Mouse (Mus musculus) limb, embryonic 11.5 days (tissue): ENCODE results near the gene Psd. TPM values are rescaled to one million over a fixed set of nuclear protein-coding genes. Genes with fewer than 3 reads are reported as not detected.

Experiments
- ATAC-seq: fragments of 200-750 bp; cut with Nextera tagmentation; 2 replicates; pipeline ENCODE4 v1.8.0; 2017; ENCODE audit warnings: low read depth; ENCODE audit not compliant: insufficient number of reproducible peaks, low FRiP score, low TSS enrichment
- DNase-seq: peaks from one replicate; pipeline ENCODE4 v3.0.0-alpha.2; 2015; ENCODE audit warnings: low spot score
- H3K27ac ChIP-seq: fragments of 300-500 bp; sonication (generic); replicated peaks from 2 replicates; pipeline ENCODE4 v1.5.1; 2014; ENCODE audit warnings: low read depth, mild to moderate bottlenecking, low read length
- H3K27me3 ChIP-seq: fragments of 300-500 bp; sonication (generic); 2 replicates; pipeline ENCODE4 v1.6.1; 2014; ENCODE audit warnings: mild to moderate bottlenecking, low read length, mixed read lengths; ENCODE audit not compliant: control insufficient read depth, insufficient read depth
- H3K36me3 ChIP-seq: fragments of 300-500 bp; sonication (generic); 2 replicates; pipeline ENCODE4 v1.6.1; 2014; ENCODE audit warnings: mild to moderate bottlenecking, low read length, moderate library complexity, mixed read lengths; ENCODE audit not compliant: control insufficient read depth, insufficient read depth
- H3K4me1 ChIP-seq: fragments of 300-500 bp; sonication (generic); 2 replicates; pipeline ENCODE4 v1.6.1; 2014; ENCODE audit warnings: low read length, mixed read lengths; ENCODE audit not compliant: control insufficient read depth, insufficient read depth
- H3K4me2 ChIP-seq: fragments of 300-500 bp; sonication (generic); 2 replicates; pipeline ENCODE4 v1.6.1; 2014; ENCODE audit warnings: low read depth, mild to moderate bottlenecking, moderate library complexity; ENCODE audit not compliant: severe bottlenecking
- H3K4me3 ChIP-seq: fragments of 300-500 bp; sonication (generic); 2 replicates; pipeline ENCODE4 v1.5.1; 2014; ENCODE audit warnings: low read depth, low read length
- H3K9ac ChIP-seq: fragments of 300-500 bp; sonication (generic); 2 replicates; pipeline ENCODE4 v1.6.1; 2014; ENCODE audit warnings: mild to moderate bottlenecking, low read length
- H3K9me3 ChIP-seq: fragments of 300-500 bp; sonication (generic); 2 replicates; pipeline ENCODE4 v1.6.1; 2016; ENCODE audit warnings: low read length; ENCODE audit not compliant: control insufficient read depth
- WGBS: fragments of 180-500 bp; shearing (Covaris S2); extraction: QIAGEN DNeasy Blood & Tissue Kit; methylation state at CpG from one replicate; pipeline ENCODE4 v1.1.7; 2014; 5-methylcytosine and 5-hydroxymethylcytosine counted together
- polyA plus RNA-seq: library from polyadenylated mRNA; unstranded; fragments of >200 nt; fragmentation: Nextera tagmentation; extraction: Ambion mirVana; gene quantifications from 2 replicates; pipeline ENCODE4 v1.2.1, GENCODE M21; 2014

Gene Psd
- polyA plus RNA-seq, 1 experiment from 2014 or later: 1.7 TPM

DNA sequence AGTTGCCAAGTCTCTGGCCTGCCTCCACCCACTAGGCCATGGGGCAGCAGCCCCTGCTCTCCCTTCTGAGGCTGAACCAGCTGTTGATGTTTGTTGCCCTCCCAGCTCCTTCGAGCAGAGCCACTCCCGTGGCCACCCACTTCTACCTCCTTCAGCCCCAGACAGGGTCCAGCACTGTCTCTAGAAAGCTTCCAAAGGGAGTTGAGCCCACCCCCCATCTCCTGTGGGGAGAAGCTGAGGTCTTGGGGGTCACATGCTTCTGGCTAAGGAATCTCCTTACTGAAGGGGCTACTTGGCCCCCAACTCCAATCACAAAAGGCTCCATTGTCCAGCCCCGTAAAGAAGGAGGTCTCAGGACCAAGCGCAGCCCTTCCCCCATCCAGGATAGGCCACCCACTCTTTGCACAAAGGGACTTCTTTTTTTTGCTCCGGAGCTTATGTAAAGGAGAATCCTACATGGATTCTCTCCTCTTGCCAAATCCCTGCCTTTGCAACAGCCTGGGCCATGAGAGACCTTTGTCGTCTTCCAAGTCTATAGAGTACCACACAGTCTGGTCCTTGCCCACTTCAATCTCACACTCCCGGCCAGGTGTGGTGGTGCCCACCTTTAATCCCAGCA lies 5.9 kb upstream of the Psd start:
- Histone ChIP-seq H3K4me1 (peaks cover 13% of the 10 kb centered on the region; the same call in 1 of the 2 replicates), H3K9me3 (no peaks in the 10 kb centered on the region), H3K36me3 (peaks cover 2% of the 10 kb centered on the region; the same call in 1 of the 2 replicates), H3K27me3 (peaks cover 9% of the 10 kb centered on the region), H3K4me3 (no peak overlapping the region), H3K27ac (no peak overlapping the region), H3K4me2 (no peak overlapping the region), H3K9ac (no peak overlapping the region)
- WGBS: 76% methylated on average over 7 of the region's 7 CpGs
- ATAC-seq: no peak
- no peak for DNase-seq

- H3K27me3 ChIP-seq: peaks cover 17% of the 10 kb centered on the region
- no peaks in the 10 kb centered on the region for H3K9me3 ChIP-seq
- peaks cover 2% of the 10 kb centered on the region; the same call in 1 of the 2 replicates for H3K36me3 ChIP-seq
- no peak overlapping the region for H3K27ac ChIP-seq
- DNase-seq (no peak), ATAC-seq (no peak)
- no peak overlapping the region for H3K4me2 ChIP-seq
- no peak overlapping the region for H3K9ac ChIP-seq
- H3K4me1 ChIP-seq: peaks cover 9% of the 10 kb centered on the region; the same call in 1 of the 2 replicates
- H3K4me3 ChIP-seq: no peak overlapping the region
- 84% methylated on average over 3 of the region's 3 CpGs for WGBS
These were observed 5.0 kb upstream of the Psd start for GRCm38 (mm10) chr19:46331936-46332335.

- no peak for DNase-seq
- Histone ChIP-seq H3K9me3 (no peaks in the 10 kb centered on the region), H3K36me3 (peaks cover 2% of the 10 kb centered on the region; the same call in 1 of the 2 replicates), H3K9ac (no peak overlapping the region), H3K4me2 (no peak overlapping the region), H3K27ac (no peak overlapping the region), H3K27me3 (peaks cover 23% of the 10 kb centered on the region), H3K4me3 (no peak overlapping the region), H3K4me1 (peaks cover 9% of the 10 kb centered on the region; the same call in 1 of the 2 replicates)
- ATAC-seq: no peak
- WGBS: 95% methylated on average over 14 of the region's 14 CpGs
These were observed 4.4 kb upstream of the Psd start for GRCm38 (mm10) chr19:46331326-46331725.

DNA sequence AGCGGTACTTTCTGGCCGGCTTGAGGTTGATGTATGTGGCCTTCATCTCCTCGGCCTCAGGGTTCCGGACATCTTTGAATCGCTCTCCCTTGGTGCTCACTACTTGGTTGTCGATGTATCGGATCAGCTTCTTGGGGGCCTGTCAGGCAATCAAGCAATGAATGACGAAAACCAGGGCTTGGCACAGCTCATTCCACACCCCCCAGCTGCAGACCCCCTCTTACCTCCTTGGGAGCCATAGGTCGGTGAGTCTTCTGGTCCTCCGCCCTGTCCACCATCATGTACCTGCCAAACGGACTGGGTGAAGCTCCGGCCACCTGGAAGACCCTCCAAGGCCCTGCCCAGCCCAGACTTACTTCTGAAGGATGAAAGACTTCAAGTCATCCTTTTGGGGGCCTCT lies 3.7 kb upstream of the Psd start:
- Histone ChIP-seq H3K27me3 (peaks cover 29% of the 10 kb centered on the region), H3K36me3 (peaks cover 2% of the 10 kb centered on the region; the same call in 1 of the 2 replicates), H3K4me1 (peaks cover 9% of the 10 kb centered on the region; the same call in 1 of the 2 replicates), H3K4me3 (no peak overlapping the region), H3K9ac (no peak overlapping the region), H3K4me2 (no peak overlapping the region), H3K27ac (no peak overlapping the region), H3K9me3 (no peaks in the 10 kb centered on the region)
- DNase-seq (no peak), ATAC-seq (no peak)
- 95% methylated on average over 12 of the region's 12 CpGs for WGBS

DNA sequence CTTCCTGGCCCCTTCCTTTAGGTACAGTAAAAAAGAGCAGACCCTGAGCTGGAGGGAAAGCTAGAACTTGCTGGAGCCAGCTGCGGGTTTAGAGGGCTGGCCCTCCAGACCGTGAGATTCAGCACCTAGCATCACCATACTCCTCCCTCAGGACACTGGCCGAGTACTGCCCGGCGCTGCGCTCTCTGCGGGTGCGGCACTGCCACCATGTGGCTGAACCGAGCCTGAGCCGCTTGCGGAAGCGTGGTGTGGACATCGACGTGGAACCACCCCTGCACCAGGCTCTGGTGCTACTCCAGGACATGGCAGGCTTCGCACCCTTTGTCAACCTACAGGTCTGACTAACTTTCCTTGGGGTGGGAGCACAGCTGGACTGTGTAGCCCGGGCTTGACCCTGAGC lies 3.0 kb upstream of the Psd start:
- WGBS: 5% methylated on average over 16 of the region's 16 CpGs

DNA sequence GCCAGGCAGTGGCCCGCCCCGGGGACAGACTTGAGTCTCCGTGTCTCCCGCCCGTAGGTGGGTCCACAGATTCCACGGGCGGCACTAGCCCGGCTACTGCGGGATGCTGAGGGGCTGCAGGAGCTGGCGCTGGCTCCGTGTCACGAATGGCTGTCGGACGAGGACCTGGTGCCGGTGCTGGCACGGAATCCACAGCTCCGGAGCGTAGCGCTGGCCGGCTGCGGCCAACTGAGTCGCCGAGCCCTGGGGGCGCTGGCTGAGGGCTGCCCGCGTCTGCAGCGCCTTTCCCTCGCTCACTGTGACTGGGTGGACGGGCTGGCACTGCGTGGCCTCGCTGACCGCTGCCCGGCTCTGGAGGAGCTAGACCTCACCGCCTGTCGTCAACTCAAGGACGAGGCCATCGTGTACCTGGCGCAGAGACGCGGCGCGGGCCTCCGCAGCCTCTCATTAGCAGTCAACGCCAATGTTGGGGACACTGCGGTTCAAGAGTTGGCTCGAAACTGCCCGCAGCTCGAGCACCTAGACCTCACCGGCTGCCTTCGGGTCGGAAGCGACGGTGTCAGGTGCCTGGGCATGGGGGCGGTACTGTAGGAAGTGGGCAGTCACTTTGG lies 2.2 kb upstream of the Psd start:
- ATAC-seq: 0 out of 2 replicates have a peak, but pooled peaks have one; percentile 2
- Histone ChIP-seq H3K27me3 (peaks cover 45% of the 10 kb centered on the region), H3K4me3 (peak overlapping the region; percentile 68), H3K4me2 (peak overlapping the region; percentile 99), H3K4me1 (peaks cover 9% of the 10 kb centered on the region; the same call in 1 of the 2 replicates), H3K27ac (no peak overlapping the region), H3K36me3 (peaks cover 2% of the 10 kb centered on the region; the same call in 1 of the 2 replicates), H3K9ac (peak overlapping the region; percentile 67), H3K9me3 (no peaks in the 10 kb centered on the region)
- 2% methylated on average over 54 of the region's 54 CpGs for WGBS
- peak; percentile 49 for DNase-seq

More for the DNA sequence above, 3.0 kb upstream of the Psd start:
- no peak for ATAC-seq
- Histone ChIP-seq H3K9me3 (no peaks in the 10 kb centered on the region), H3K4me3 (no peak overlapping the region), H3K27me3 (peaks cover 36% of the 10 kb centered on the region), H3K4me2 (no peak overlapping the region), H3K36me3 (peaks cover 2% of the 10 kb centered on the region; the same call in 1 of the 2 replicates), H3K4me1 (peaks cover 9% of the 10 kb centered on the region; the same call in 1 of the 2 replicates), H3K27ac (no peak overlapping the region), H3K9ac (no peak overlapping the region)
- DNase-seq: peak; percentile 85

GRCm38 (mm10) chr19:46328081-46329030 lies 1.4 kb upstream of the Psd start, which contains the start of gene Fbxl15:
TSS of gene Fbxl15 (plus strand) at chr19:46328184.
- Histone ChIP-seq H3K36me3 (peaks cover 2% of the 10 kb centered on the region; the same call in 1 of the 2 replicates), H3K9me3 (no peaks in the 10 kb centered on the region), H3K9ac (peak within 1 kb of the TSS; percentile 67), H3K4me1 (peaks cover 9% of the 10 kb centered on the region; the same call in 1 of the 2 replicates), H3K27ac (peak within 1 kb of the TSS; percentile 59), H3K27me3 (peaks cover 52% of the 10 kb centered on the region), H3K4me2 (peak within 1 kb of the TSS; percentile 99), H3K4me3 (peak within 1 kb of the TSS; percentile 68)
- ATAC-seq (peak; percentile 84), DNase-seq (peak; percentile 93)
- WGBS: under 1% methylated on average over 80 of the region's 81 CpGs
